Mouse (Mus musculus) cerebellum, adult 11 months (tissue): Measurements from ENCODE around the gene 4931440F15Rik.

Experiments
- DNase-seq: peaks from one replicate; pipeline ENCODE4 v3.0.0; 2022

Gene 4931440F15Rik

DNA sequence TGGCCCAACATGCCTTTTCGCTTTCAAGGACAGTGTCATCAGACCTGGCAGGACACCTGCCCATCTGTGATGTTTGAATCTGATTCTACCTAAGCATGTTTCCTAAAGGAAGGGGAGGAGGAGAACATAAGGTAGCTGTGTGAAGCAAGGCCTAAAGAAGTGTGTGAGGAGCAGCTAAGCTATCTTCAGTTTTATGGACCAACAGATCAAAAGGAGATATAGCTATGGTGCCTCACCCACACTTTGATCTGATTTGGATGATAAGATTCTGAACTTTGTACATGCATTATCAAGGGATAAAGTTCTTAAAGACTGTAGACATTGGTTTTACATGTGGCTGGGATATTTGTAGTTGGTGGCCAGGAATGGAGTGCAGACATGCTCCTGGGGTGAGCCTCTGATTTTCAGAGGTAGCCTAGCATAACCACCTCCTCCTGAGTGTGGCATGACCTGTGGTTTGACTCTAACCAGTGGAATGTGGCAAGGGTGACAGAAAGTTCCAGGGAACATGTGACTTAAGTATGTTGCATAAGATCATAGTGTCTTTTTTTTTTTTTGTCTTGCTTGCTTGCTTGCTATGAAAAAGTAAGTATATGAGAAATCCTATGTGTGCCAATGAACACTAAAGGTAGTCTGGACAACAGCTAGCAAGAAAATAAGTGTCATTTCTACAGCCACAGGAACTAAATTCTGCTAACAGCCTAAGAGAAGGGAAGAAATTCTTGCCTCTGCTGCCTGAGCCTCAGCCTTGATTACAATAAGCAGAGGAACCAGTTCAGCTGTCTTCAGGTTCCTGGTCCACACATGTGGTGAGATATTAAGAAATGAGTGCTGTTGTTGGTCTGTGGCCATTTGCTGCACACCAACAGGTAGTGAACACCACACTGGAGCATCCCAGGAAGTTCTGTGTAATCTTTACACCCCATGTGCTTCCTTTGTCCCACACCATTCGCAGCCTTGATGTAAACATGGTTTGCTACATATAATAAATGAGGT, 23.7 kb downstream of the 4931440F15Rik start:
- no peak for DNase-seq

- no peak for DNase-seq
These were observed 25.6 kb downstream of the 4931440F15Rik start for GRCm38 (mm10) chr11:29799839-29800238.

- DNase-seq, result no peak
These were observed 30.4 kb downstream of the 4931440F15Rik start for GRCm38 (mm10) chr11:29795106-29795505.

DNA sequence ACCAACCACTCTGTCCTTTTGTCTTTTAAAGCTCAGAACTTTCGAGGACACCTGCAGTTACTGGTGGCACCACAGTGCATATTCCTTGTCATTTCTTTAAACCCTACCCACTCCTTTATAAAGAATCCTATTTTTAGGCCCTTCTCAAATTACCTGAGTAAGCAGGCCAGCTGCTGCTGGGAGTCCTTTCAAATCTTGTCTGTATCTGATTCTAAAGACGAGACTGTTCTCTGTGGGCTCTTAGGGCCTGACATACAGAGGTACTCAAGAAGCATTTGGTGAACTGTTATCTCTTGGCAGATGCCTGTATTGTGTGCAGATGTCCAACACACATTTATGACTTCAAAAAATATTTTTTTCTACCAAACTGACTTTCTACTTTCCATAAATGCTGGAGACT, 31.0 kb downstream of the 4931440F15Rik start:
- DNase-seq, result no peak

DNA sequence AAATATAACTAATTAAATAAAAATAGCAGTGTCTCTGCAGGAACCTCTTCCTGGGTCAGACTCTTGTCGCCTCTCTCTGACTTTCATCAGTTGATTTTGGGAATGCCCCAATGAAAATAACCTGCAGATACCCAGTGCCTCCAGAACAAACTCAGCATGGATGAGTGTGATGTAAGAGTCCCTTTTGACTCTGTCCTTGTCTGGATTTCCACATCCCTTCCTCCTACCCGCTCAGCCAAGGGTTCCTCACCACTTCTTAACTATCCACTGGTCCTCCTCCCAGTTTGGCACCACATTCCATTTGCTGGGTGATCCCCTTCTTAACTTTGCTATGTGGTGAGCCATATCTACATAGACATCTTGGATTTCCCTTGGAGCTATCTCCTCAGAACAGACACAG, 34.7 kb downstream of the 4931440F15Rik start:
- no peak for DNase-seq

DNA sequence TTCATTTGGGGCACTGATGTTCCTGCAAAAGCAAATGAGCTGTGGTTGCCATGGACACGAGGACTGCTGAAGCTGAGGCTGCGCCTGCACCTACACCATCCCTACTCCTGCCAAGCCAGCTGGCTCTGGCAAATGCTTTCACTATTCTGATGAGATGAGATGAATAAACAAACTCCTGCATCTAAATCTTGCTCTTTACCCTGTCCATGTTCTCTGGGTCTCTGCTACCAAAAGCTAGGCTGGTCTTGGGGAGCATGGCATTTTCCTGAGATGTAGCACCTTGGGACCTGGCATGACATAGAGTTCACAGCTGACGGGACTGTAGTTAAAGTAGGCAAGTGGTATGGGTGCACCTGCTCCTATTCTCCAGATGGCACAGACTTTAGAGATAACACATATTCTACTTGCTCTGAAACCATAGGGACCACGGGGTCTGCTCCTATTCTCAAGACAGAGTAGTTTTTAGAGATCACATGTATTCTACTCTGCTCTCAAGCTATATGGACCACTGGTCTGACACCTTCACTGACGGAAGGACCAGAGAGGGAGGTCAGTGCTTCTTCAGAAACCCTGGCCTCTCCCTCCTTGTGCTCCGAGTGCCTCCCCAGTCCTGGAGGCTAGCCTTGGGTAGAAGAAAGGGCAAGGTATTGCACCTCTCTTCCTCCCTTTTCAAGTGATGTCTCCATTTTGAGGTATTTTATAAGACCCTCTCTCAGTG, 36.4 kb downstream of the 4931440F15Rik start:
- peak; percentile 32 for DNase-seq

DNA sequence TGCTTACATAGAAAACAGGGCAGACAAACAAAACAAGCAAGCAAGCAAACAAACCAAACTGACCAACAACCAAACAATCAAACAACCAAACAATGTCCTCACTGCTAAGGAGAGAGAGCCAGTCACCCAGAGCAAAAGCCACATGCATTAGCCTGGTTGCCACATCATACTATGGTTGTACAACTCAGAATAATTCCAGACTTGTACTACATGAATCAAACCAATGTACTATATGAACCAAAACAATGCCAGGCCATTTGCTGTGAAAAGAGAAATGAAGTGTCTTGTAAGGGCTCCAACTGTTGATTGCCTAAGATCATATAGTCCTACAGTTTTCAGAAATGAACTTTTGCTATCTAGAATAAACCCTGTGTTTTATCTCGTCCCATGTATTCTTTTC, 37.0 kb downstream of the 4931440F15Rik start:
- DNase-seq, result no peak

- DNase-seq, result no peak
These were observed 38.0 kb downstream of the 4931440F15Rik start for GRCm38 (mm10) chr11:29787473-29787872.

- no peak for DNase-seq
These were observed 38.8 kb downstream of the 4931440F15Rik start for GRCm38 (mm10) chr11:29786583-29787219.

GRCm38 (mm10) chr11:29779409-29780026, 46.0 kb downstream of the 4931440F15Rik start:
- DNase-seq, result no peak

GRCm38 (mm10) chr11:29778936-29779335, 46.5 kb downstream of the 4931440F15Rik start:
- no peak for DNase-seq

GRCm38 (mm10) chr11:29777964-29778363, 47.5 kb downstream of the 4931440F15Rik start:
- DNase-seq, result no peak

- no peak for DNase-seq
These were observed 50.7 kb downstream of the 4931440F15Rik start for GRCm38 (mm10) chr11:29774760-29775159.

GRCm38 (mm10) chr11:29774296-29774695, 51.2 kb downstream of the 4931440F15Rik start:
- no peak for DNase-seq
